Mouse (Mus musculus): ENCODE measurements around the gene Ubr2. TPM values are rescaled to one million over a fixed set of nuclear protein-coding genes. Genes with fewer than 3 reads are reported as not detected.

The Ubr2 gene
- 15.3 and 20.3 TPM in 2 replicates for total RNA-seq (2012; rRNA removed)
- 100 to 1,000 TPM in 1 of 2 experiments, 10 to 100 TPM in 1; 33.8 to 353 TPM for polyA plus RNA-seq (2012; ENCODE audit: insufficient read depth in 1 of 2, insufficient read length in 2 of 2, low read depth in 1 of 2, low replicate concordance in 2 of 2, missing spikeins in 1 of 2)

DNA sequence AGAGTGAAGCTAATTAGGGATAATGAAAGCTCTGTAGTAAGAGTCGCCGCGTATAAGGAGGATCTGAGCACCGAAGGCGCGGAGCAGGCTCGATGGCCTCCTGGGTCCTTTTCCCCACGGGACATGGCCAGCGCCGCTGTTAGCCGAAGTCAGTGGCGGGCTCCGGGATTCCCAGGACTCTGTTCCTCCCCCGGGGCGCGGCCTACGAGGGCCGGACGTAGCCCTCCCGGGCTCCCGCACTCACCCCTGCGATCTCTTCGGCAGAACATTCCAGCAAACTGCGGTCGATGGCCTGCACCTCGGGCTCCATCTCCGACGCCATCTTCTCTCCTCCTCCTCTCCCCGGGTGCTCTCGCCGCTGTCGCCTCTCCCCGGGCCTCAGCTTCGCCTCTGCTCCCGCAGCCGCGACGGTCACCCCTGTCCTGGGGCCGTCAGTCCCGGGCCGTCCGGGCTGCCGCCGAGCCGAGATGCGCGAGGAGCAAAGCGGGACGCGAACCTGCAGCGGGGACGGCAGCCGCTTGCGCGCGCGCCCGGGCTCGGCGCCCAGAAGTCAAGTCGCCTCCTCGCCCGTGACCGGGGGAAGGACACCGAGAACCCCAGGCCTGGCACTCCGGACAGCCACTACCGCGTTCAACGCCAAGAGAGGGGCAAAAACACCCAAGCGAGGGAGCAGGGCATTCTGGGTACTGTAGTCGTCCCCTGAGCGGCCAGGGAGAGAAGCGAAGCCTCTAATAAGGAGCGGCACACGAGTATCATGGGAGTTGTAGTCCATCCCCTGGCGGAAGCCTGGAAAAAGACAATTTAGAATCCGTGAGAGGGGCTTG, at the start of gene Ubr2:
Ubr2 (minus strand) TSS at position 659 of the 824 bp plus-strand sequence.
- Histone ChIP-seq H3K36me3 (ENCODE audit: control insufficient read depth in 1 of 2, insufficient read depth in 2 of 2, low read length in 2 of 2) (peaks cover 0 to 16% of the 10 kb centered on the region in 2 experiments; a peak in 3 of 4 replicates), H3K79me2 (ENCODE audit: control insufficient read depth, insufficient read depth, low read length, poor library complexity) (peaks cover 48% of the 10 kb centered on the region), H3K4me1 (ENCODE audit: control insufficient read depth in 1 of 2, insufficient read depth in 2 of 2, low read length in 2 of 2) (peaks cover 6 to 17% of the 10 kb centered on the region in 2 experiments; a peak in 3 of 4 replicates), H3K27me3 (ENCODE audit: control insufficient read depth in 1 of 2, insufficient read depth in 2 of 2, low read length in 2 of 2) (no peaks in the 10 kb centered on the region), H3K9me3 (replicated peaks; ENCODE audit: insufficient read depth, low read length) (no peaks in the 10 kb centered on the region), H3K9ac (ENCODE audit: control insufficient read depth, low read depth, low read length, poor library complexity, severe bottlenecking) (peak within 1 kb of the TSS; percentile 95), H3K27ac (ENCODE audit: control insufficient read depth, low read depth, low read length) (peak within 1 kb of the TSS; percentile 98), H3K4me3 (ENCODE audit: control insufficient read depth in 1 of 2, insufficient read depth in 1 of 2, low read depth in 2 of 2, low read length in 2 of 2) (peak within 1 kb of the TSS; percentile 92 to 94)
- peak; percentile 96 for DNase-seq (ENCODE audit: low read depth, low spot score)
- peak; percentile 88 for TF ChIP-seq KAT2A (conservative IDR thresholded peaks at IDR 0.05; ENCODE audit: low read depth, low read length)
- peak; percentile 89 for TF ChIP-seq TBP (IDR thresholded peaks at IDR 0.05; ENCODE audit: low read depth, low read length)
- TF ChIP-seq HCFC1 (IDR thresholded peaks at IDR 0.05; ENCODE audit: low read depth, low read length): peak; percentile 97
- peak; percentile 80 for TF ChIP-seq NELFE (IDR thresholded peaks at IDR 0.05; ENCODE audit: low read depth, low read length)
- 0 out of 2 replicates have a peak, but pooled peaks have one; percentile 58 for TF ChIP-seq UBTF (IDR thresholded peaks at IDR 0.05; ENCODE audit: borderline replicate concordance, insufficient read depth, low read depth, low read length)
- TF ChIP-seq SIN3A (IDR thresholded peaks at IDR 0.05; ENCODE audit: low read length): no peak
- TF ChIP-seq POLR2A (IDR thresholded peaks at IDR 0.05; ENCODE audit: control insufficient read depth in 1 of 2, insufficient read depth in 1 of 2, low read depth in 1 of 2, low read length in 2 of 2, poor library complexity in 1 of 2): peak in 1 of 2 experiments; percentile 67; a peak in 2 of 4 replicates
- TF ChIP-seq ZNF384 (IDR thresholded peaks at IDR 0.05; ENCODE audit: low read depth, low read length): no peak
- peak; percentile 78 for TF ChIP-seq POLR2AphosphoS2 (IDR thresholded peaks at IDR 0.05; ENCODE audit: low read length)
- no peak for TF ChIP-seq USF2 (IDR thresholded peaks at IDR 0.05; ENCODE audit: borderline replicate concordance in 1 of 2, insufficient read depth in 1 of 2, low read depth in 1 of 2, low read length in 2 of 2)
- TF ChIP-seq MXI1 (IDR thresholded peaks at IDR 0.05; ENCODE audit: low read depth, low read length): no peak; the same call in 1 of the 2 replicates
- TF ChIP-seq ZKSCAN1 (IDR thresholded peaks at IDR 0.05; ENCODE audit: low read depth, low read length): no peak
- TF ChIP-seq ELF1 (IDR thresholded peaks at IDR 0.05; ENCODE audit: low read depth, low read length): peak; percentile 93
- TF ChIP-seq NRF1 (IDR thresholded peaks at IDR 0.05; ENCODE audit: insufficient read depth, low read depth, low read length, poor library complexity, severe bottlenecking): peak; percentile 30; the same call in 1 of the 2 replicates
- peak; percentile 79; the same call in 1 of the 2 replicates for TF ChIP-seq CHD2 (IDR thresholded peaks at IDR 0.05; ENCODE audit: low read length)
- TF ChIP-seq MAFK (IDR thresholded peaks at IDR 0.05; ENCODE audit: borderline replicate concordance, low read depth, low read length): no peak
- no peak for TF ChIP-seq GABPA (IDR thresholded peaks at IDR 0.05; ENCODE audit: low read depth, low read length)
- no peak for TF ChIP-seq RAD21 (IDR thresholded peaks at IDR 0.05; ENCODE audit: low read depth, low read length)
- TF ChIP-seq TCF12 (IDR thresholded peaks at IDR 0.05; ENCODE audit: low read depth, low read length): peak; percentile 52; the same call in 1 of the 2 replicates
- no peak for TF ChIP-seq BHLHE40 (IDR thresholded peaks at IDR 0.05; ENCODE audit: borderline replicate concordance, low read depth, low read length)
- TF ChIP-seq MAX (IDR thresholded peaks at IDR 0.05; ENCODE audit: low read length): peak; percentile 64
- no peak; the same call in 1 of the 2 replicates for TF ChIP-seq MAZ (IDR thresholded peaks at IDR 0.05; ENCODE audit: low read depth, low read length)
- TF ChIP-seq ZMIZ1 (IDR thresholded peaks at IDR 0.05; ENCODE audit: low read depth, low read length): peak; percentile 81; the same call in 1 of the 2 replicates

Data from MEL (cell line).